In genomic region chr6:75602536-75603279, GRCm38 (mm10) we compare ENCODE assay signal across 10 mouse cellular contexts.
DNase-seq lines count a peak whose midpoint lies in the region; ATAC-seq and TF ChIP-seq lines count a peak whose summit lies in the region.
"Had no signal": no experiment of that assay in that cellular context is flagged by ENCODE, and none has a peak within 500 bp of the region (broad histone marks: within the 10 kb centered on the region; RNA-seq: fewer than 3 reads in every experiment).

No protein-coding gene starts in this region.

- H3K4me3 ChIP-seq in forebrain, embryonic 10.5 days, result no peak overlapping the region
- H3K4me3 ChIP-seq in gastrocnemius, adult 2 months, result no peak overlapping the region

- 7% methylated on average over 11 of the region's 11 CpGs for WGBS in forebrain, embryonic 10.5 days

- ATAC-seq in inflammation-experienced regulatory T-cells, adult 6 months, result no peak

- H3K4me1 ChIP-seq in forebrain, embryonic 10.5 days, result peaks cover 25% of the 10 kb centered on the region

- H3K9me3 ChIP-seq in forebrain, embryonic 10.5 days, result no peaks in the 10 kb centered on the region

- peak overlapping the region; percentile 79 for H3K27ac ChIP-seq in forebrain, embryonic 10.5 days
- H3K27ac ChIP-seq in gastrocnemius, adult 2 months, result no peak overlapping the region
- H3K27ac ChIP-seq: liver, embryonic 14.5 days had no signal

- H3K27me3 ChIP-seq in forebrain, embryonic 10.5 days (ENCODE audit: poor library complexity, severe bottlenecking), result no peaks in the 10 kb centered on the region

- no peaks in the 10 kb centered on the region for H3K36me3 ChIP-seq in forebrain, embryonic 10.5 days (replicated peaks)

- TF ChIP-seq CTCF in gastrocnemius, adult 2 months (IDR thresholded peaks at IDR 0.05), result no peak

- intact Hi-C loops in gastrocnemius, adult 2 months (cut with DNase I), result no loop called here

- peak; percentile 48 for DNase-seq in Muller cell, postnatal 12 days (ENCODE audit: inconsistent ontology term)
- peak; percentile 96 for DNase-seq in brain, adult 2 months (ENCODE audit: low read depth, low spot score)
- DNase-seq in forebrain, embryonic 10.5 days (ENCODE audit: extremely low spot score, low spot score), result peak; percentile 64
- peak; percentile 33 to 70 for DNase-seq in layer of hippocampus, postnatal 14 days (ENCODE audit: low spot score in 2 of 2)
- no peak for DNase-seq in kidney, adult 18-20 months
- no peak for DNase-seq in ovary, postnatal 36 days (ENCODE audit: low spot score)
- no peak for DNase-seq in gastrocnemius, adult 2 months
- DNase-seq: kidney, adult 8-10 months had no signal

Comparison
In these comparisons a context has a peak if more than half of its experiments do, and no peak if none do; other contexts are left out.
1. DNase-seq: peak in Muller cell, postnatal 12 days (single experiment), brain, adult 2 months (single experiment), forebrain, embryonic 10.5 days (single experiment) and layer of hippocampus, postnatal 14 days (2 of 2); none in kidney, adult 18-20 months (single experiment), ovary, postnatal 36 days (single experiment) and gastrocnemius, adult 2 months (single experiment).